Mouse (Mus musculus): ENCODE data around the gene Wdr95. TPM values are rescaled to one million over a fixed set of nuclear protein-coding genes. Genes with fewer than 3 reads are reported as not detected.
A peak's percentile ranks its signal among the peaks of the same experiment; 100 is the strongest.

The Wdr95 gene
- polyA plus RNA-seq, 1 experiment from 2014 or later: not detected

- Histone ChIP-seq H3K9ac (no peak overlapping the region), H3K4me1 (ENCODE audit: insufficient read depth) (no peaks in the 10 kb centered on the region), H3K36me3 (ENCODE audit: insufficient read depth) (no peaks in the 10 kb centered on the region), H3K4me3 (ENCODE audit: low read depth, low read length) (no peak overlapping the region), H3K4me2 (no peak overlapping the region), H3K27me3 (ENCODE audit: insufficient read depth, low read length) (no peaks in the 10 kb centered on the region), H3K9me3 (ENCODE audit: low read depth, low read length) (no peaks in the 10 kb centered on the region), H3K27ac (ENCODE audit: low read depth) (no peak overlapping the region)
- TF ChIP-seq CTCF (IDR thresholded peaks at IDR 0.05; ENCODE audit: low read depth): peak; percentile 22; the same call in 1 of the 2 replicates
- WGBS: 65% methylated on average over 15 of the region's 15 CpGs
- ATAC-seq (ENCODE audit: insufficient read depth) (no peak), DNase-seq (no peak)
These were observed 38.2 kb upstream of the Wdr95 start for GRCm38 (mm10) chr5:149490275-149490674.

GRCm38 (mm10) chr5:149495655-149496054 lies 32.8 kb upstream of the Wdr95 start:
- no peak for TF ChIP-seq CTCF (IDR thresholded peaks at IDR 0.05; ENCODE audit: low read depth)
- no peaks in the 10 kb centered on the region for H3K27me3 ChIP-seq (ENCODE audit: insufficient read depth, low read length)
- H3K27ac ChIP-seq (ENCODE audit: low read depth): no peak overlapping the region
- H3K9ac ChIP-seq: no peak overlapping the region
- no peak overlapping the region for H3K4me3 ChIP-seq (ENCODE audit: low read depth, low read length)
- WGBS: 64% methylated on average over 6 of the region's 6 CpGs
- no peaks in the 10 kb centered on the region for H3K4me1 ChIP-seq (ENCODE audit: insufficient read depth)
- no peak for DNase-seq
- H3K36me3 ChIP-seq (ENCODE audit: insufficient read depth): no peaks in the 10 kb centered on the region
- H3K4me2 ChIP-seq: no peak overlapping the region
- ATAC-seq (ENCODE audit: insufficient read depth): no peak
- H3K9me3 ChIP-seq (ENCODE audit: low read depth, low read length): no peaks in the 10 kb centered on the region

GRCm38 (mm10) chr5:149496401-149497066 lies 31.9 kb upstream of the Wdr95 start:
- H3K4me1 ChIP-seq (ENCODE audit: insufficient read depth): no peaks in the 10 kb centered on the region
- WGBS: 65% methylated on average over 12 of the region's 12 CpGs
- no peaks in the 10 kb centered on the region for H3K9me3 ChIP-seq (ENCODE audit: low read depth, low read length)
- no peak for TF ChIP-seq CTCF (IDR thresholded peaks at IDR 0.05; ENCODE audit: low read depth)
- no peak for DNase-seq
- H3K9ac ChIP-seq: no peak overlapping the region
- ATAC-seq (ENCODE audit: insufficient read depth): no peak
- no peak overlapping the region for H3K4me3 ChIP-seq (ENCODE audit: low read depth, low read length)
- H3K36me3 ChIP-seq (ENCODE audit: insufficient read depth): no peaks in the 10 kb centered on the region
- no peak overlapping the region for H3K27ac ChIP-seq (ENCODE audit: low read depth)
- no peaks in the 10 kb centered on the region for H3K27me3 ChIP-seq (ENCODE audit: insufficient read depth, low read length)
- H3K4me2 ChIP-seq: no peak overlapping the region

- Histone ChIP-seq H3K27ac (ENCODE audit: low read depth) (no peak overlapping the region), H3K36me3 (ENCODE audit: insufficient read depth) (no peaks in the 10 kb centered on the region), H3K9me3 (ENCODE audit: low read depth, low read length) (no peaks in the 10 kb centered on the region), H3K27me3 (ENCODE audit: insufficient read depth, low read length) (no peaks in the 10 kb centered on the region), H3K4me1 (ENCODE audit: insufficient read depth) (no peaks in the 10 kb centered on the region), H3K4me3 (ENCODE audit: low read depth, low read length) (no peak overlapping the region), H3K4me2 (no peak overlapping the region), H3K9ac (no peak overlapping the region)
- WGBS: 36% methylated on average over 4 of the region's 4 CpGs
- no peak for TF ChIP-seq CTCF (IDR thresholded peaks at IDR 0.05; ENCODE audit: low read depth)
- ATAC-seq (ENCODE audit: insufficient read depth) (peak; percentile 58; the same call in 1 of the 2 replicates), DNase-seq (peak; percentile 26)
These were observed 28.5 kb upstream of the Wdr95 start for GRCm38 (mm10) chr5:149499936-149500335.

GRCm38 (mm10) chr5:149503423-149504175 lies 24.9 kb upstream of the Wdr95 start:
- Histone ChIP-seq H3K27me3 (ENCODE audit: insufficient read depth, low read length) (no peaks in the 10 kb centered on the region), H3K4me1 (ENCODE audit: insufficient read depth) (no peaks in the 10 kb centered on the region), H3K4me3 (ENCODE audit: low read depth, low read length) (no peak overlapping the region), H3K9ac (no peak overlapping the region), H3K4me2 (no peak overlapping the region), H3K27ac (ENCODE audit: low read depth) (no peak overlapping the region), H3K9me3 (ENCODE audit: low read depth, low read length) (no peaks in the 10 kb centered on the region), H3K36me3 (ENCODE audit: insufficient read depth) (no peaks in the 10 kb centered on the region)
- WGBS: 57% methylated on average over 23 of the region's 23 CpGs
- ATAC-seq (ENCODE audit: insufficient read depth): no peak
- no peak for TF ChIP-seq CTCF (IDR thresholded peaks at IDR 0.05; ENCODE audit: low read depth)
- DNase-seq: no peak

- Histone ChIP-seq H3K27me3 (ENCODE audit: insufficient read depth, low read length) (no peaks in the 10 kb centered on the region), H3K36me3 (ENCODE audit: insufficient read depth) (no peaks in the 10 kb centered on the region), H3K9me3 (ENCODE audit: low read depth, low read length) (no peaks in the 10 kb centered on the region), H3K27ac (ENCODE audit: low read depth) (no peak overlapping the region), H3K9ac (no peak overlapping the region), H3K4me3 (ENCODE audit: low read depth, low read length) (no peak overlapping the region), H3K4me2 (no peak overlapping the region), H3K4me1 (ENCODE audit: insufficient read depth) (no peaks in the 10 kb centered on the region)
- 62% methylated on average over 8 of the region's 8 CpGs for WGBS
- TF ChIP-seq CTCF (IDR thresholded peaks at IDR 0.05; ENCODE audit: low read depth): no peak
- DNase-seq (no peak), ATAC-seq (ENCODE audit: insufficient read depth) (no peak)
These were observed 23.5 kb upstream of the Wdr95 start for GRCm38 (mm10) chr5:149504985-149505384.

GRCm38 (mm10) chr5:149506033-149506432 lies 22.4 kb upstream of the Wdr95 start:
- TF ChIP-seq CTCF (IDR thresholded peaks at IDR 0.05; ENCODE audit: low read depth): peak; percentile 6; the same call in 1 of the 2 replicates
- no peak overlapping the region for H3K4me2 ChIP-seq
- no peak for DNase-seq
- H3K27ac ChIP-seq (ENCODE audit: low read depth): no peak overlapping the region
- no peak overlapping the region for H3K9ac ChIP-seq
- H3K27me3 ChIP-seq (ENCODE audit: insufficient read depth, low read length): no peaks in the 10 kb centered on the region
- H3K4me3 ChIP-seq (ENCODE audit: low read depth, low read length): no peak overlapping the region
- no peaks in the 10 kb centered on the region for H3K9me3 ChIP-seq (ENCODE audit: low read depth, low read length)
- 95% methylated on average over 2 of the region's 2 CpGs for WGBS
- ATAC-seq (ENCODE audit: insufficient read depth): no peak
- no peaks in the 10 kb centered on the region for H3K36me3 ChIP-seq (ENCODE audit: insufficient read depth)
- no peaks in the 10 kb centered on the region for H3K4me1 ChIP-seq (ENCODE audit: insufficient read depth)

All from lung, embryonic 14.5 days (tissue).